Mouse (Mus musculus) embryo, embryonic 10.5 days (tissue): ENCODE results near the gene Sult2b1.

Experiments used
- DNase-seq: peaks from one replicate; pipeline ENCODE4 v3.0.0-alpha.2; 2015; ENCODE audit warnings: low spot score

Gene Sult2b1

GRCm38 (mm10) chr7:45711316-45712021, 73.0 kb downstream of the Sult2b1 start:
- DNase-seq = no peak

- DNase-seq = no peak
Observed at GRCm38 (mm10) chr7:45710477-45711191, 73.8 kb downstream of the Sult2b1 start.

GRCm38 (mm10) chr7:45709677-45710355, 74.7 kb downstream of the Sult2b1 start:
- DNase-seq = no peak

DNA sequence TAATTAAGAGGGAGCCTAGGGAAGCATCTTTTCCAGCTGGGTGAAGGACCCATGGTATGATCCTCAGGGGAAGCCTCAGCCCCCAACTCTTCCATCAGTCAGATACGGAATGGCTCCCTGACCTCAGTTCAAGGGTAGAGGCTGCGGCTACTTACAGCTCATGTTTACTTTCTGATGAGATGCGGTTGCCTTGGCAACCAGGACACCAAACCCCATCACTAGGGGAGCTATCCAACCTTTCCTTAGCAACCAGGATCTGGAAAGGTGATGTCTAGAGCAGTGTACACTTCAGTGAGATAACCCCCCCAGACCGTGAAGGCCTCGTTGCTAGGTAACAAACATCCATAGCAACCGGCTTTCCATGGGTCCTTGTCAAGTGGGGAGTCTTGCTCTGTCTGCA, 75.4 kb downstream of the Sult2b1 start:
- peak; percentile 76 for DNase-seq

GRCm38 (mm10) chr7:45708221-45708761, 76.2 kb downstream of the Sult2b1 start:
- no peak for DNase-seq

DNA sequence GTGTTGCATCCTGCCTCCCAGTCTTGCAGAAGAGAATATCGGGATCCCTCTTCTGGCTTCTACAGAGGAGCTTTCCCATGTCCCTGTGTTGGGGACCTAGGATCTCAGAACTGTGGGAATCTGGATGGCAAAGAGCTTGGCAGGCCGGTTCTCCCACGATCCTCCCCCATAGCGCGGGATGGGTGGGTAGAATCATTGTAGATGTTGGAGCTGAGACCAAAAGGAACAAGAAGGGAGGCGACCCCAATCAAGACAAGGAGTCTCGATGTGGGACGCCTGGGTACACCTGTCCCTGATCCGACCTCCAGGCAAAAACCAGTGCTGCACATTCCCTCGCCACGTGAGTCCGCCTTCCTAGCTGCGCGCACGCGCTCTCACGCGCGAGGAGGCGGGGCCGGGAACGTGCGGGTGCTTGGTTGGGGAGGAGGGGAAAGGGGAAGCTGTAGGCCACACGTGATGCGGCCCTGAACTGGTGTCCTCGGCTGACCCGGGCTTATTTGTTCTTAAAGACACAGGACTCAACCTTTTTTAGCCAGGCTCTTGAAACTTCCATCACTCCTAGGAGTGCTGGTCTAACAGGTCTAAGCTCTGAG, 77.0 kb downstream of the Sult2b1 start:
- DNase-seq = peak; percentile 92

DNA sequence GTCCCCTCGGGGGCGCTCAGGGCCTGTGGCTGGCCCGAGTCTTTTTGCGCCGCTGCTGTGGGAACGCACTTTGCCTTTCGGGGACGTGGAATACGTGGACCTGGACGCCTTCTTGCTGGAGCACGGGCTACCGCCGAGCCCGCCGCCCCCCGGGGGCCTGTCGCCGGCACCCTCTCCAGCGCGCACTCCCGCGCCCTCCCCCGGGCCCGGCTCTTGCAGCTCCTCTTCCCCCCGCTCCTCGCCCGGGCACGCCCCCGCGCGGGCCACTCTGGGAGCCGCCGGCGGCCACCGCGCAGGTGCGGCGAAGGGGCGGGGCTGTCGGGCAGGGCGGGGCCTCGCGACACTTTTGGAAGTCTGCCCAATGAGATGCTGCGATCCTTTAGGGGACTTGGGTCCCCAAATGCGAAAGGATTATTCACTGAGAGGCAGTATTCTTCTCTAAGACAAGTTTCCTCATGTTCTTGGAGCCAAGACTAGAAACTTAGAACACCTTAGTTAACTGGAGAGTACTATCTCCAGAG, 77.7 kb downstream of the Sult2b1 start:
- DNase-seq = peak; percentile 86

DNA sequence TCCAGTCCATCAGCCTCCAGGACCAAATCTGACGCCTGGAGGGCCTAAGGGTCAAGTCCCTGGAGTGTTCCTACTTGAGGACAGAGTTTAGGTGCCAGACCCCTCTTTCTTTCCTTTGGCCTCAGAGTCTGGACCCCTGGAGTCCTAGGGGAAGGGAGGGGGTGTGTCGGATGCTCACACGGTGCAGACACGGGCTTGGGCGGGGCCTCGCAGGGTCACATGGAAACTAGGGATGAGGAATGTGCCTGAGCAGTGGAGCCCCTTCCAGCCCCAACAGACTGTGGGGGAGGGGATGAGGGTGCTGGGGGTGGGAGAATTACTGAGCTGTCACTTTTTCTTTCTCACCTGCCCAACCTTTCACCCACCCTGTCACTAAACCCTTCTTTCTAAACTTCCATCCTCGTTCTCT, 78.6 kb downstream of the Sult2b1 start:
- peak; percentile 80 for DNase-seq

DNA sequence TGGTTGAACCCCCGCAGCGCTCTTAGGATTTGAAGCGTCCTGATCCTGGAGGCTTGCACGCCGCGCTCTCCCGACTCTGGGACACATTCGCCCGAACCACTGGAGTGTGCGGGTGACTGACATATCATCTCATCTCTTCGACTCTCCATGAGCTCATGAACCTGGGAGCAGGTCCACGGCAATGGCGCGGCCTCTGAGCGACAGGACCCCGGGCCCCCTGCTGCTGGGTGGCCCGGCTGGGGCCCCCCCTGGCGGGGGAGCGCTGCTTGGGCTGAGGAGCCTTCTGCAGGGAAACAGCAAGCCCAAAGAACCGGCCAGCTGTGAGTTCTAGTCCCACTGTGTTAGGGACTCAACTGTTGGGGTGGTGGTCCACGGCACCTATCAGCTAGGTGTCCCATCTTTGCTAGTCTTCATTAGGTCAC, 79.0 kb downstream of the Sult2b1 start:
- DNase-seq = no peak

DNA sequence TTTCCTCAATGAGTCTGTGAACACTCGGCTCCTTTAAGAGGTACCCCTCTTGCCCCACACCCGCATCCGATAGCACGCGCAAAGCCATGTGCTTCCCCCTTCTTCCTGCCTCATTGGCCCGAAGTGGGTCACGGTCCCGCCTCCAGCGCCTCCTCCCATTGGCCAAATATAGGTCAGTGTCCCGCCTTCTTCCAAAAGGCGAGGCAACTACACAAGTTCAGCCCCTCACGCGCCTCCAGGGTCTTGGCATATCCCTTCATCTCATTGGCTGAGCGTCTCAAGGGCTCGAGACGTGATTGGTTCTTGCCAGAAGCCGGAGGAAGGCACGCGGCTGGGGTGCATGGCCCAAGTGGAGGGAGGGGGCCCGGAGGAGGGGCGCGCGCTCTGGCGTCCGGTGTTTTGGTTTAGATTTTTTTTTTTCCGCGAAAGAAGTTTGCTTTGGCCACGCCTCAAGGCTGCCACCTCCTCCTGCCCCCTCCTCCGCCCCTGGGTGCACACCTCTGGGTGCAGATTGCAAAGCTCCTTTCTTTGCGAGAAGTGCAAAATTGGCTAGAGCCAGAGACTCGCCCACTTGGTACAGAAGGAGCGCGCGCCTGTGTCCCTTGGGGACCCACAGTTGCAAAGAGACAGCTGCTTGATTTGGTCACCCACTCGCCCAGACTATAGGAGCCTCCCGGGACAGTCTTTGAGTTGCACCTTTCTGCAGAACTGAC, 79.6 kb downstream of the Sult2b1 start, which contains the start of gene Dbp:
Gene Dbp, plus strand, starts transcription at position 359 of the 713 bp plus-strand sequence.
- peak; percentile 100 for DNase-seq

DNA sequence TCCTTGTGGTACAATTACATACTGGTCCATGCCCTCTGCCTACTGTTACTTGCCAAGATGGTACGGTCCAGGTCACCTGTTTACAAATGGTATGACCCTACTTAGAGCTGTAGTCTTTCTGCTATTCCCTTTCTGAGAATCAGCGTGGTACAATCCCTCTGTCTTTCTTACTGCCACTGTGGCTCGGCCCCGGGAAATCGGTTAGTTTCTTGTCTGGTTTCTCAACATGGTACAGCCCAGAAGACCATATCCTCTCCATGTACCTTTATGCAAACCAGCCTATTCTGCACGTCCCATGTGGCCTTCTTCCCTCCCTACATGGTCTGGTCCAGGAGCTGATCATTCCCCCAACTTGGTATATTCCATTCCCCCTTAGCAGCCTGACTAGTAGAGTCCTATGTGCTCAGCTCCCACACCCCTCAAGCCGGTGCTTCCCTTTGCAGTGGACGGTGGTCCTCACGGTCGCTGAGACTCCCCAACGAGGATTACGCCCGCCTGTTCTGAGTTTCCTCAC, 80.4 kb downstream of the Sult2b1 start:
- DNase-seq = peak; percentile 88

DNA sequence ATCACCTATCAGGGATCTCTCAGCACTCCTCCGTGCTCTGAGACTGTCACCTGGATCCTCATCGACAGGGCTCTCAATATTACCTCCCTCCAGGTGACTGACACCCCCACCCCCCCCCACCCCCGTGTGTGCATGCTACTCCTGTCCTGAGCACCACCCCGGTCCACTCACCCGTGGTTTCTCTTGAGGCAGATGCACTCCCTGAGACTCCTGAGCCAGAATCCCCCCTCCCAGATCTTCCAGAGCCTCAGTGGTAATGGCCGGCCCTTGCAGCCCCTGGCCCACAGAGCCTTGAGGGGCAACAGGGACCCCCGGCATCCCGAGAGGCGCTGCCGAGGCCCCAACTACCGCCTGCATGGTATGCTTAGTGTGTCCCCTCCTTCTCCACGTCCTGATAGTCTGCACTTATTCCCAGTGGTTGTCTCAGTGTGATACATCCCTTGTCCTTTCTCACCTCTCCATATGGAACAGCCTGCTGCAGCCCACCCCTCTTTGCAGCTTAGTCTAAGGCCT, 80.9 kb downstream of the Sult2b1 start:
- no peak for DNase-seq

DNA sequence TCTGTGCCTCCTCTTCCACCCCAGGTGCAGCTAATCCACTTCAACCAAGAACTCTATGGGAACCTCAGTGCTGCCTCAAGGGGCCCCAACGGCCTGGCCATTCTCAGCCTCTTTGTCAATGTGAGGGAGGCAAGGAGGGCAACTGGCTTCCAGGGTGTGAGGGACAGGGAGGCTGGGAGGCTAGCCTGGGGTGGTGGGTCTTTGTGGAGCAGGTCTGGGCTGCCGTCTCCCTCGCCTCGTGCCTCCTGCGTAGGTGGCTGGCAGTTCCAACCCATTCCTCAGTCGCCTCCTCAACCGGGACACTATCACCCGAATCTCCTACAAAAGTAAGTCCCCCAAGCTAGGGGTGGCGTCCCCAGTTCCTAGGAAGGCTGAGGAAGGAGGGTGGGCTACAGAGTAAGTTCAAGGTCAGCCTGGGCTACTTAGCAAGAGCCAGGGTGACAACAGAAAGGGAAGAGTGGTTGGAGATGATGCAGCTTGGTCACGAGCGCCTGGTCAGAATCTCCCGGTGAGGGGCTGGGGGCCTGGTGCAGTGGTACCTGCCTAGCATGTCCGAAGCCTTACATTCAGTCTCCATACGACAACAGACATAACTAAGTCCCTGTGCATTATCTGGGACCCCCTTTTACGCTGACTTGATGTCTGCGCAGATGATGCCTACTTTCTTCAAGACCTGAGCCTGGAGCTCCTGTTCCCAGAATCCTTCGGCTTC, 81.5 kb downstream of the Sult2b1 start:
- DNase-seq = no peak

GRCm38 (mm10) chr7:45702316-45702715, 82.2 kb downstream of the Sult2b1 start:
- no peak for DNase-seq

GRCm38 (mm10) chr7:45701607-45702006, 82.9 kb downstream of the Sult2b1 start:
- DNase-seq = no peak

DNA sequence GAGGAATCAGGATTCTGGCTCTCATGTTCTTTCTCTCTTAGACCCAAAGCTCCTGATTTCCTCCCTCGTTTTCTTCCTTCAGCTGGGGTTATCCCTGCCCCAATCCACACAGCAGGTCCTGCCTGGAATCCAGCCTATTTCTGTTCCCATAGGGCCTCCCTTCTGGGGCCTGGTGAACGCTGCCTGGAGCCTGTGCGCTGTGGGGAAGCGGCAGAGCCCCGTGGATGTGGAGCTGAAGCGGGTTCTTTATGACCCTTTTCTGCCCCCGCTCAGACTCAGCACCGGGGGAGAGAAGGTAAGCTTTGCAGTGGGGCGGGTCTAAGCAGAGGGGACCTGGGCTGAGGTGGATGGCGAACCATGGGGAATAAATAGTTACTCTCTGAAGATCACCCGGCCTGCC, 83.4 kb downstream of the Sult2b1 start:
- DNase-seq = no peak

- DNase-seq = peak; percentile 93
Observed at GRCm38 (mm10) chr7:45700301-45701015, 84.0 kb downstream of the Sult2b1 start.

GRCm38 (mm10) chr7:45699523-45700141, 84.8 kb downstream of the Sult2b1 start, which contains the start of gene Car11:
Car11 (plus strand) TSS chr7:45699843.
- no peak for DNase-seq

DNA sequence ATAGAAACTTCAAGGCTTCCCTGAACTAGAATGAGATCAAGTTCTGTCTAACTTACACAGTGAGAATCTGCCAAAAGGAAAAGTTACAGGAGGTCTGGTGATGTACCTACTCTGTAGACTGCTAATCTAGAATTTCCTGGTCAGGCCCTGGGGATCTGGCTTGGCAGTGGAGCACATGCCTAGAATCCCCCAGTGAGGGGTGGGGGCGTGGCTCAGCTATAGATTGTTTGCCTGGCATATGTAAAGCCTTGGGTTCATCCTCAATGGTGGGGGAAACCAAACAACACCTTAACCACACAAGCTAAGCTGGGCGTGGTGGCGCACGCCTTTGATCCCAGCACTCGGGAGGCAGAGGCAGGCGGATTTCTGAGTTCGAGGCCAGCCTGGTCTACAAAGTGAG, 86.6 kb downstream of the Sult2b1 start:
- DNase-seq = no peak
